Mouse (Mus musculus): Measurements from ENCODE around the gene Lamb1. TPM values are rescaled to one million over a fixed set of nuclear protein-coding genes. Genes with fewer than 3 reads are reported as not detected.

Lamb1 gene
- total RNA-seq, 1 experiment, result 232 TPM

DNA sequence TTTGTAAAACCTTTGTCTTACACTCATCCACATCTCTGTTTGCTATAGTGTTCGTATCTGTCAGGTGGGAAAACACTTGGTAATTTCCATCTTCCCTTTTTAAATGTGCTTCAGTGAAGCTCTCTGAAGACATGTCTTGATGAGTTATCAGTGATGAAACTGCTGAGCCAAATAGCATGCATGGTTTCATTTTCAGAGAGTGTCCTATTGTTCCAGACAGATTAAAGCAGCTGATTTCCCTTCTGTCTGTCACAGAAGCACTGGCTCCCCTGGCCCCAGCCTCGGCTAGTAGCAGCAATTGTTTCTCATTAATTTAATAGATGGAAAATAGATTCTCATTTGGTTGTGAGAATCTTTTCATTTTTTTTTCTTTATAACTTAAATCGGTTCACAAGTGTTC, 25.9 kb downstream of the Lamb1 start:
- Histone ChIP-seq H3K4me1 (ENCODE audit: control insufficient read depth in 2 of 2, insufficient read depth in 2 of 2, low read length in 2 of 2, poor library complexity in 1 of 2) (peaks cover 10 to 12% of the 10 kb centered on the region in 2 experiments), H3K36me3 (ENCODE audit: control insufficient read depth, insufficient read depth, low read length, poor library complexity, severe bottlenecking) (peaks cover 21% of the 10 kb centered on the region; the same call in 1 of the 2 replicates), H3K4me3 (ENCODE audit: insufficient read depth in 1 of 2, low read depth in 1 of 2, low read length in 2 of 2, poor library complexity in 1 of 2, severe bottlenecking in 1 of 2) (no peak overlapping the region), H3K9me3 (ENCODE audit: control insufficient read depth, insufficient read depth, low read depth, low read length) (no peaks in the 10 kb centered on the region), H3K27ac (ENCODE audit: insufficient read depth, low read depth, low read length, poor library complexity, severe bottlenecking) (no peak overlapping the region), H3K9ac (ENCODE audit: insufficient read depth, low read depth, low read length, poor library complexity, severe bottlenecking) (no peak overlapping the region)
- no peak for DNase-seq (ENCODE audit: low read depth, low spot score)
- in situ Hi-C loops (cut with MboI; ENCODE audit: low sequenced_read_pairs in 2 of 2, unreplicated experiment in 2 of 2), result no loop called here
- TF ChIP-seq ZC3H11A (IDR thresholded peaks at IDR 0.05; ENCODE audit: borderline replicate concordance, low read depth, low read length) (no peak), CHD2 (IDR thresholded peaks at IDR 0.05; ENCODE audit: low read depth, low read length) (no peak), HCFC1 (IDR thresholded peaks at IDR 0.05; ENCODE audit: borderline replicate concordance, insufficient read depth, low read length) (no peak), ZNF384 (IDR thresholded peaks at IDR 0.05; ENCODE audit: low read depth, low read length) (no peak), MAFK (IDR thresholded peaks at IDR 0.05; ENCODE audit: insufficient read depth, low read depth, low read length) (no peak)

DNA sequence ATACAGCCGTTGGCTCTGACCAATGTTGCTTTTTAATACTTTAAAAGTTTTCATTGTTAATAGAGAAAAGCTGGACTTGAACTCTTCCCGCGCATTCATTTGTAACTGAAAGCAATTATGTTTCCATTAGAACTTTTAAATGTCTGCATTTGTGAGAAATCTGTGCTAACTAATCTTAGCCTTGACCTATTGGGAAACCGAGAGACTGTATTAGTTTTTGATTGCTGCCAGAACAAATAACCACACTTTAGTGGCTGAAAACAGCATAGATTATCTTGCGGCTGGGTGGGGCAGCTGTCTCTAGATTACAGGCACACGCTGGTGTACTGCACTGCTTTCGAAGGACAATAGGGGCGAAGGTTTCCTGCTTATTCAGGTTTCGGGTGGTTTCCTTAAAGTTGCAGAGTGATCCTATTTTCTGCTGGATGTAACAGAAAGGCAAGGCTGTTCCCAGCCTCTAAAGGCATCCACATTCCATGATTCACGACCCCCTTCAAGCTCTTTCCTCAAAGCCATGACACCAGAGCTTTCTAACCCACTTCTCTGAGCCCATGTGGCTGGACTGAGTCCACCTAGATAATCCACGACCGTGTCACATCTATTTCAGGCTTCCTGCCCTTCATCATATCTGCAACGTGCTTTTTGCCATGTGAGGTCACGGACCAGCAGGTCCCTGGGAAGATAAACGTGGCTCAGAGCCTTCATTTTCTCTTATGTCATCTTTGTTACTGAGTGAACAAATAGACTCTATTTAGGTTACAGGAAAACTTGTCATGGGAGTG, 28.5 kb downstream of the Lamb1 start:
- H3K9me3 ChIP-seq (ENCODE audit: control insufficient read depth, insufficient read depth, low read depth, low read length), result no peaks in the 10 kb centered on the region
- no peak overlapping the region for H3K9ac ChIP-seq (ENCODE audit: insufficient read depth, low read depth, low read length, poor library complexity, severe bottlenecking)
- no peak for TF ChIP-seq CHD2 (IDR thresholded peaks at IDR 0.05; ENCODE audit: low read depth, low read length)
- no peak for TF ChIP-seq MAFK (IDR thresholded peaks at IDR 0.05; ENCODE audit: insufficient read depth, low read depth, low read length)
- TF ChIP-seq ZNF384 (IDR thresholded peaks at IDR 0.05; ENCODE audit: low read depth, low read length), result no peak
- TF ChIP-seq HCFC1 (IDR thresholded peaks at IDR 0.05; ENCODE audit: borderline replicate concordance, insufficient read depth, low read length), result no peak
- no peak for TF ChIP-seq ZC3H11A (IDR thresholded peaks at IDR 0.05; ENCODE audit: borderline replicate concordance, low read depth, low read length)
- peaks cover 10 to 12% of the 10 kb centered on the region in 2 experiments for H3K4me1 ChIP-seq (ENCODE audit: control insufficient read depth in 2 of 2, insufficient read depth in 2 of 2, low read length in 2 of 2, poor library complexity in 1 of 2)
- H3K4me3 ChIP-seq (ENCODE audit: insufficient read depth in 1 of 2, low read depth in 1 of 2, low read length in 2 of 2, poor library complexity in 1 of 2, severe bottlenecking in 1 of 2), result no peak overlapping the region
- no peak overlapping the region for H3K27ac ChIP-seq (ENCODE audit: insufficient read depth, low read depth, low read length, poor library complexity, severe bottlenecking)
- peaks cover 14% of the 10 kb centered on the region; the same call in 1 of the 2 replicates for H3K36me3 ChIP-seq (ENCODE audit: control insufficient read depth, insufficient read depth, low read length, poor library complexity, severe bottlenecking)
- peak; percentile 41 for DNase-seq (ENCODE audit: low read depth, low spot score)
- in situ Hi-C loops (cut with MboI; ENCODE audit: low sequenced_read_pairs in 2 of 2, unreplicated experiment in 2 of 2), result no loop called here

DNA sequence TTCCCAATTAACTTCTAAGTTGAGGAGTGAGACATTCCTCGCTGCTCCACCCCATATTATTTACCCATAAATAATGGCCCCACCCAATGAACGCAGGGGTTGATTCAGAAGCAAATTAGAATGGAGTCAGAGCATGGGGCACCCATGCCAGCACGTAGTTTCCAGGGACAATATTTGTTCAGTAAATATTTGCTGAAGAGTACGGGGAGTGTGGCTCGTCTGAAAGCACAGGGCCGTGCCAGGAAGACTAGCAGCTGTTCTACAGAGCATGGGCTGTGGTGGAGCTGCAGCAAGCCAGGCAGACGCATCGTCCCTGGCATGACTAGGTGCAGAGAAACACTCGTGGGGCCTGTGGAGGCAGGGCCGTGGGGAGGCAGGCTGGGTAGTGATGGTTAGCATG, 29.5 kb downstream of the Lamb1 start:
- no peaks in the 10 kb centered on the region for H3K9me3 ChIP-seq (ENCODE audit: control insufficient read depth, insufficient read depth, low read depth, low read length)
- no peak for DNase-seq (ENCODE audit: low read depth, low spot score)
- in situ Hi-C loops (cut with MboI; ENCODE audit: low sequenced_read_pairs in 2 of 2, unreplicated experiment in 2 of 2), result no loop called here
- peaks cover 12% of the 10 kb centered on the region; the same call in 1 of the 2 replicates for H3K36me3 ChIP-seq (ENCODE audit: control insufficient read depth, insufficient read depth, low read length, poor library complexity, severe bottlenecking)
- peaks cover 10 to 12% of the 10 kb centered on the region in 2 experiments for H3K4me1 ChIP-seq (ENCODE audit: control insufficient read depth in 2 of 2, insufficient read depth in 2 of 2, low read length in 2 of 2, poor library complexity in 1 of 2)
- no peak overlapping the region for H3K4me3 ChIP-seq (ENCODE audit: insufficient read depth in 1 of 2, low read depth in 1 of 2, low read length in 2 of 2, poor library complexity in 1 of 2, severe bottlenecking in 1 of 2)
- H3K9ac ChIP-seq (ENCODE audit: insufficient read depth, low read depth, low read length, poor library complexity, severe bottlenecking), result no peak overlapping the region
- no peak overlapping the region for H3K27ac ChIP-seq (ENCODE audit: insufficient read depth, low read depth, low read length, poor library complexity, severe bottlenecking)
- TF ChIP-seq ZNF384 (IDR thresholded peaks at IDR 0.05; ENCODE audit: low read depth, low read length), result no peak
- no peak for TF ChIP-seq ZC3H11A (IDR thresholded peaks at IDR 0.05; ENCODE audit: borderline replicate concordance, low read depth, low read length)
- TF ChIP-seq CHD2 (IDR thresholded peaks at IDR 0.05; ENCODE audit: low read depth, low read length), result no peak
- no peak for TF ChIP-seq MAFK (IDR thresholded peaks at IDR 0.05; ENCODE audit: insufficient read depth, low read depth, low read length)
- TF ChIP-seq HCFC1 (IDR thresholded peaks at IDR 0.05; ENCODE audit: borderline replicate concordance, insufficient read depth, low read length), result no peak

DNA sequence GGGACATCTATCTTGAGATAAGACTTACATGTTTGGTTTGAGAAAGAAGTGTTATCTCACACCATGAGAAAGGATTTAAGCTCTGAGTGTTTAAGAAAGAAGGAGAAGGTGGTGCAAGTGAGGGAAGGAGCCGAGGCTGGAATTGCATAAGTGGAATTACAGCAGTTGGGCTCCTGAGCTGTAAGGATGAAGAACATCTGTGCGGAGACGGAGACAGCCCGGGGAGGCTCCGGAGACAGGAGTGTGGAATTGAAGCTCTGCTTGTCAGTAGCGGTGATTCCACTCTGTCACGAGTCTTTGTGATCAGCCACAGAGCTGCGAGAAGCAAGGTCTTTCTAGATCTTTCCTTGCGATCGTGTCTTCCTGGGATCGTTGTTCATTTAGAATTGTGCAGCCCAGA, 30.0 kb downstream of the Lamb1 start:
- H3K4me3 ChIP-seq (ENCODE audit: insufficient read depth in 1 of 2, low read depth in 1 of 2, low read length in 2 of 2, poor library complexity in 1 of 2, severe bottlenecking in 1 of 2), result no peak overlapping the region
- no peaks in the 10 kb centered on the region for H3K9me3 ChIP-seq (ENCODE audit: control insufficient read depth, insufficient read depth, low read depth, low read length)
- DNase-seq (ENCODE audit: low read depth, low spot score), result no peak
- no peak for TF ChIP-seq ZC3H11A (IDR thresholded peaks at IDR 0.05; ENCODE audit: borderline replicate concordance, low read depth, low read length)
- TF ChIP-seq MAFK (IDR thresholded peaks at IDR 0.05; ENCODE audit: insufficient read depth, low read depth, low read length), result no peak
- TF ChIP-seq ZNF384 (IDR thresholded peaks at IDR 0.05; ENCODE audit: low read depth, low read length), result no peak
- TF ChIP-seq HCFC1 (IDR thresholded peaks at IDR 0.05; ENCODE audit: borderline replicate concordance, insufficient read depth, low read length), result no peak
- TF ChIP-seq CHD2 (IDR thresholded peaks at IDR 0.05; ENCODE audit: low read depth, low read length), result no peak
- H3K27ac ChIP-seq (ENCODE audit: insufficient read depth, low read depth, low read length, poor library complexity, severe bottlenecking), result no peak overlapping the region
- peaks cover 17% of the 10 kb centered on the region; the same call in 1 of the 2 replicates for H3K36me3 ChIP-seq (ENCODE audit: control insufficient read depth, insufficient read depth, low read length, poor library complexity, severe bottlenecking)
- peaks cover 10 to 12% of the 10 kb centered on the region in 2 experiments for H3K4me1 ChIP-seq (ENCODE audit: control insufficient read depth in 2 of 2, insufficient read depth in 2 of 2, low read length in 2 of 2, poor library complexity in 1 of 2)
- H3K9ac ChIP-seq (ENCODE audit: insufficient read depth, low read depth, low read length, poor library complexity, severe bottlenecking), result no peak overlapping the region
- in situ Hi-C loops (cut with MboI; ENCODE audit: low sequenced_read_pairs in 2 of 2, unreplicated experiment in 2 of 2), result no loop called here

All from ES-E14 (cell line).